Mouse (Mus musculus): Measurements from ENCODE around the gene Tmem116.

The Tmem116 gene

GRCm38 (mm10) chr5:121525774-121526450 is 74.2 kb downstream of the Tmem116 start:
- in situ Hi-C loops (cut with MboI; ENCODE audit: low pct_unique_long_range_greater_than_20kb in 1 of 2, low sequenced_read_pairs in 2 of 2, unreplicated experiment in 1 of 2): no loop called here

GRCm38 (mm10) chr5:121526526-121526925 is 74.8 kb downstream of the Tmem116 start:
- in situ Hi-C loops (cut with MboI; ENCODE audit: low pct_unique_long_range_greater_than_20kb in 1 of 2, low sequenced_read_pairs in 2 of 2, unreplicated experiment in 1 of 2): no loop called here

GRCm38 (mm10) chr5:121526961-121527360 is 75.3 kb downstream of the Tmem116 start:
- in situ Hi-C loops (cut with MboI; ENCODE audit: low pct_unique_long_range_greater_than_20kb in 1 of 2, low sequenced_read_pairs in 2 of 2, unreplicated experiment in 1 of 2): no loop called here

GRCm38 (mm10) chr5:121534521-121534920 is 82.8 kb downstream of the Tmem116 start:
- in situ Hi-C loops (cut with MboI; ENCODE audit: low pct_unique_long_range_greater_than_20kb in 1 of 2, low sequenced_read_pairs in 2 of 2, unreplicated experiment in 1 of 2): no loop called here

- in situ Hi-C loops (cut with MboI; ENCODE audit: low pct_unique_long_range_greater_than_20kb in 1 of 2, low sequenced_read_pairs in 2 of 2, unreplicated experiment in 1 of 2): no loop called here
Observed at GRCm38 (mm10) chr5:121535116-121535515, 83.4 kb downstream of the Tmem116 start.

- in situ Hi-C loops (cut with MboI; ENCODE audit: low pct_unique_long_range_greater_than_20kb in 1 of 2, low sequenced_read_pairs in 2 of 2, unreplicated experiment in 1 of 2): no loop called here
Observed at GRCm38 (mm10) chr5:121536921-121537555, 85.3 kb downstream of the Tmem116 start.

- in situ Hi-C loops (cut with MboI; ENCODE audit: low pct_unique_long_range_greater_than_20kb in 1 of 2, low sequenced_read_pairs in 2 of 2, unreplicated experiment in 1 of 2): no loop called here
Observed at GRCm38 (mm10) chr5:121537588-121537987, 85.9 kb downstream of the Tmem116 start.

- in situ Hi-C loops (cut with MboI; ENCODE audit: low pct_unique_long_range_greater_than_20kb in 1 of 2, low sequenced_read_pairs in 2 of 2, unreplicated experiment in 1 of 2): no loop called here
Observed at GRCm38 (mm10) chr5:121540066-121540465, 88.4 kb downstream of the Tmem116 start.

- in situ Hi-C loops (cut with MboI; ENCODE audit: low pct_unique_long_range_greater_than_20kb in 1 of 2, low sequenced_read_pairs in 2 of 2, unreplicated experiment in 1 of 2): no loop called here
Observed at GRCm38 (mm10) chr5:121541235-121541634, 89.5 kb downstream of the Tmem116 start.

- in situ Hi-C loops (cut with MboI; ENCODE audit: low pct_unique_long_range_greater_than_20kb in 1 of 2, low sequenced_read_pairs in 2 of 2, unreplicated experiment in 1 of 2): no loop called here
Observed at GRCm38 (mm10) chr5:121543370-121543769, 91.7 kb downstream of the Tmem116 start.

GRCm38 (mm10) chr5:121544910-121545792 is 93.5 kb downstream of the Tmem116 start, which contains the start of the genes Adam1a and Gm42878:
TSS of gene Adam1a (minus strand) at chr5:121545482.
TSS of gene Gm42878 (minus strand) at chr5:121545482.
- in situ Hi-C loops (cut with MboI; ENCODE audit: low pct_unique_long_range_greater_than_20kb in 1 of 2, low sequenced_read_pairs in 2 of 2, unreplicated experiment in 1 of 2): no loop called here

GRCm38 (mm10) chr5:121545793-121546529 is 94.3 kb downstream of the Tmem116 start, which contains the start of gene Mapkapk5:
TSS of gene Mapkapk5 (minus strand) at chr5:121545905.
- in situ Hi-C loops (cut with MboI; ENCODE audit: low pct_unique_long_range_greater_than_20kb in 1 of 2, low sequenced_read_pairs in 2 of 2, unreplicated experiment in 1 of 2): no loop called here

GRCm38 (mm10) chr5:121546530-121546895 is 94.8 kb downstream of the Tmem116 start:
- in situ Hi-C loops (cut with MboI; ENCODE audit: low pct_unique_long_range_greater_than_20kb in 1 of 2, low sequenced_read_pairs in 2 of 2, unreplicated experiment in 1 of 2): no loop called here

- in situ Hi-C loops (cut with MboI; ENCODE audit: low pct_unique_long_range_greater_than_20kb in 1 of 2, low sequenced_read_pairs in 2 of 2, unreplicated experiment in 1 of 2): no loop called here
Observed at GRCm38 (mm10) chr5:121547084-121547483, 95.4 kb downstream of the Tmem116 start.

GRCm38 (mm10) chr5:121549196-121549595 is 97.5 kb downstream of the Tmem116 start:
- in situ Hi-C loops (cut with MboI; ENCODE audit: low pct_unique_long_range_greater_than_20kb in 1 of 2, low sequenced_read_pairs in 2 of 2, unreplicated experiment in 1 of 2): no loop called here

- in situ Hi-C loops (cut with MboI; ENCODE audit: low pct_unique_long_range_greater_than_20kb in 1 of 2, low sequenced_read_pairs in 2 of 2, unreplicated experiment in 1 of 2): loop anchor here in 1 of 2 experiments (5.0 kb wide), 1 partner anchor 45 kb away; no protein-coding TSS in a partner anchor
Observed at GRCm38 (mm10) chr5:121562436-121562835, 110.7 kb downstream of the Tmem116 start.

GRCm38 (mm10) chr5:121564468-121564895 is 112.8 kb downstream of the Tmem116 start:
- in situ Hi-C loops (cut with MboI; ENCODE audit: low pct_unique_long_range_greater_than_20kb in 1 of 2, low sequenced_read_pairs in 2 of 2, unreplicated experiment in 1 of 2): loop anchor here in 1 of 2 experiments (5.0 kb wide), 1 partner anchor 43 kb away; no protein-coding TSS in a partner anchor

- in situ Hi-C loops (cut with MboI; ENCODE audit: low pct_unique_long_range_greater_than_20kb in 1 of 2, low sequenced_read_pairs in 2 of 2, unreplicated experiment in 1 of 2): no loop called here
Observed at GRCm38 (mm10) chr5:121566035-121566681, 114.5 kb downstream of the Tmem116 start.
